Mouse (Mus musculus) cerebellum, adult 8-10 months (tissue): Measurements from ENCODE around the gene Nlgn1.

Experiments
- DNase-seq: peaks from one replicate; pipeline ENCODE4 v3.0.0; 2022

Gene Nlgn1

DNA sequence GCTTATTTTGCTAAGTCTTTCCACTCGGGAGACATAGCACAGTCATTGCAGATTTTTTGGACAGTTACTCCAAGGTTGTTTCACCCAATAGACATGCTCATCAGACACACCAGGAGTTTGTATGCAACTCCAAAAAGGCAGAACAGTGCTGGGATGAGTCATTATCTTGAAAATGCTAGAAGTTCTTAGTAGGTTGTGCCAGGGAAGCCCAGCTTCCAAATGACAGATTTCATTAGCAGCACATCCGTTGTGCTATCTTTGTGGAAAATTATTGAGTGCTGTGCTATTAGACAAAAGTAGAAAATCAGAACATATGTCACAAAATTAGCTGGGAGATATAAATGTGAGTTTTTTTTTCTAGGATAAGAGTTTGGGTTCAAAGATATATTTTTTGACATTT lies 137.3 kb downstream of the Nlgn1 start:
- DNase-seq: no peak

DNA sequence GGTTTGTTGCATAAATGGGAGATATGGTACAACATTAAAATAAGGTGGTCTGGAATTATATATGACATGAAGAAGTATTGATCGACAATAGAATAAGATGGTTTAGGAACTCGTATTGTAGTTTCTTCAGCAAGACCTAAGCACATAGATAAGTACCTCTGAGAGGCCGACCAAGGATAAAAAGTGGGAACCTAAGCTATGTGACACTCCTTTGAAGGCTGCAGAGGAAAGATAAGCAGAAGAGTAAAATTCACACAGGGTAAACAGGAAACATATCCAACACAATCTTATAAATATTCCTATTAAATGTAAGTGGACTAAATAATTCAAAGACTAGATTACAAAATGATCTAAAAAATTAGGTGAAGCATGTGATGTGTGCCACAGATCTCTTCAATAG lies 151.2 kb downstream of the Nlgn1 start:
- no peak for DNase-seq

DNA sequence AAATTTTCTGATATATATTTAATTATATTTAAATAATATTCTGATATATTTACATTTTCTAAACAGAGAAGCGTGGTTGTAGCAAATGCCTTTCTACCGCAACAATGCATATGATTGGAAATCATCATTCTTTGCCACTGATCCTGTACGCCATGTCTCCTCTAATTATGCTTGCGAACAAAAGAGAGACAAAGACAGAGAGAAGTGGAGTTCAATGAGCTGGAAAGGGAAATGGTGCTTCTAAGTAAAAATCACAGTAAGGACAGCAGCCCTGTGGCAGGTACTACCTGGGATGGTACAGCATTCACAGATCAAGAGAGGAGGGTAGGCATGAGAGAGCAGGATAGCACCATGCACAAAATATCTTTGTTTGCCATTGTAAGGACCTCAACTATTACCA lies 156.9 kb downstream of the Nlgn1 start:
- no peak for DNase-seq

DNA sequence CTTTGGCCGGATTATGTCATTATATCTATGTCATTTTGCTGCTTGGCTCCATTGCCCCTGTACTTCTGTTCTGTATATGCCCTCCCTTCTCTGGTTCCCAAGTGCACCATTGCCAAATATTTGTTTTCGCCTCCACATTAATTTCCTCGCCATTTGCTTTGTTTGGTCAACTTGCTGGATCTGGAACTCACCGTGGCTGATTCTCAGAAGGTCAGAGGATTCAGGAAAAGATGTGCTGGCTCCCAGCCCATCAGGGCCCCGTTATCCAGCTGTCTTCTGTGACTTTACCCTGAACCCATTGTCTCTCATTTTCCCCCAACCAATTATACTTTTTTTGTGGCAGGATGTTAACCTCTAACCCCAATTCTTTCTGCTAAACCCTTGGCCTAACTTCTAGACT lies 158.0 kb downstream of the Nlgn1 start:
- no peak for DNase-seq

DNA sequence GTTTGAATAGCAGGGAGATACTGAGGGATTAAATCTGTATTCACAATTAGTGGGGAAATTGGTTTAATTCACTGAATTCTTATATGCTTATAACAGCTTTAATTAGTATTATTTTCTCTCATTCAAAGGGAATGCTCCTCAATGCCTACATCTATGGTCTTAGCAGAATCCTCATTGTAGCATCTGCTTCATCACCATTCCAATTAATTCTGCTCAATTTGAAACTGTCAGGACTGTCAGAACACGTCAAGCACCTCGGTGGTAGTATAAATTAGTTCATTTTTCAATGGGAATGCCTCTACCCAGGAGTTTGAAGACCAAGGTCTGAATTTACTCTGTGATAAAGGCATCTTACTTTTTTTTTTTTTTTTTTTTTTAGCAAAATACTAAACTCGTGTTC lies 158.6 kb downstream of the Nlgn1 start:
- no peak for DNase-seq

DNA sequence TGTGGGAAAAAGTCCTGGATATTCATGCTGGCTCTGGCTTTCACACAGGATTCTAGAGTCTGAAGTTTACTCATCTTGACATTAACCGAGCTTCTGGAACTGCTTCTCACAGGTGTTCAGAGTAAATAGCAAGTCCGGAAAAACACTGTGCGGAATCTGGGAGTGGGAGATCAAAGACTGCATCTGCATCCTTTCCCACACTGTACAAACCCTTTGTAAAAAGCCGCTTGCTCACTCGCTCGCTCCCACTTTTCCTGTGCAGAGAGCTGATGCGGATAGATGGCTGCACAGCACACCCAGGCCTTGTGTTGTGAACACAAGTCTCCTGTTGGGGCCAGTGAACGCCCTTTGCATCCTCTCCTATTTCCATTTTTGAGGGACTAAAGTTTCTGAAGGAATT lies 165.5 kb downstream of the Nlgn1 start:
- DNase-seq: no peak

DNA sequence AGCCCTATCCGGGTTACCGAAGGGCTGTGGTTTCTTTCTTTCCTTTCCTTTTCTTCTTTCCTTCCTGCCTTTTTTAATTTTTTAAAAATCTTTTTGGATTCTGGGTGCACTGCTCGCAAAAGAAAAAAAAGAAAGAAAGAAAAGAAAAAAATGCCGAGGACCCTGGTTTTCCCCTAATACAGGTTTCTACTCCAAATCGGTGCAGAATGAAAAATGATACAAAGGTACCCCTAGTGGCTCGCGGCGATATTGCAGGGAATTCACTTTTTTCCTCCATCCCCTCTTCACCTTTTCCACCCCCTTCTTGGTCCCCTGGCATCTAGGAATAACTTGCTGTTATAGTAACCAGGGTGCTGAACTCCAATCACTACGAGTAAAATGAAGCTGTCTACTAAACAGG lies 178.5 kb downstream of the Nlgn1 start:
- DNase-seq: peak; percentile 80

DNA sequence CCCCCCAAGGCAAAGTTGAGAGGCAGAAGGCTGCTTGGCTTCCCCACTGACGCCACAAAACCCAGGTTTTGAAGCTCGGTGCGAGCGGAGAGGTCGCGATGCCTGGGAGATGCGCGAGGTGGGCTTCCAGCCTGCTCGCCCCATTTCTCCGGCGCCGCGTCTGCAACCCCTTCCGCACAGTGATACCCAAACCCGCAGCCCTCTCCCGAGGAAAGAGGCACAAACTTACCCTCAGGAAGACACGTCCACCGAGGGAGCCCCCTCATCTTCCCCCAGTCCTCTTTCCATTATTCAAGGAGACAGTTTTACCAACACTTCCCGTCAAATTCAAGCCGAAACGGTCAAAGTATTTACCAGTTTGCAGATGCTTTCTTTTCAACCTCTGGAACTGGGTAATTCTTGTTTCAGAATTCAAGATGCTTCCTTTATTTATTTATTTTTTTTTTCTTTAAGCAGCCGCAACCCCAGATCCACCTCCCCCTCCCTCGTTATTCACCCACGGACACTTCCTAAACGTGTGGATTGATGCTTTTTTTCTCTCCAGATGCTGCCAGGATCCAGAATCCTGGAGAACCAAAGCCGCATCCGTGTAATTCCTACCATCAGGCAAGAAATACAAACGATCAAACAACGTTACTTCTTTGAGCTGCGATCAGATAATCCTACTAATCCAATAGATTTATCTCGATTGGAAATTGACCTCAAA lies 179.1 kb downstream of the Nlgn1 start:
- DNase-seq: peak; percentile 51

DNA sequence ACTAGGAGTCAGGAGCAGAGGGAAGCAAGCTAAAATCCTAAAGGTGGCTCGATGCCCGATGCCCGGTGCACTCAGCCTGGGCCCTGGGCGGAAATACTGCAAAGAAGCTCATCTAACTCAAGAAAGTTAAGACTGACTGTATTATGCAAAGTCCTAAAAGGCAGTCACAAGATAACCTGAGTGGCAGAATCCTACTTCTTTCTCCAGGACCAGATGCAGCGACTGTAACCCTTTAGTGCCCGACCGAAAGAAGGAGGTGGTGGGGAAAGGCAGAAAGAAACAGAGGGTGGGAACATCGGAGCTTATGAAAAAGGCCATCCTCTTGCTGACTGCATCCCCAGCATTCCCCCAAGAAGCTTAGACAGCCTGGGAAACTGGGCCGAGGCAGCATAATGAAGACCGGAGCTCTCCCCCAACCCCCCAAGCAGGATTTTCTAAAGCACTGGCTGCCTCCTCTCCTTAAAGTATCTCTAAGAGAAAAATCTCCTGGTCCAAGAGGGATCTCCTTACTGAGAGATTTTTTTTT lies 179.7 kb downstream of the Nlgn1 start:
- DNase-seq: peak; percentile 60

DNA sequence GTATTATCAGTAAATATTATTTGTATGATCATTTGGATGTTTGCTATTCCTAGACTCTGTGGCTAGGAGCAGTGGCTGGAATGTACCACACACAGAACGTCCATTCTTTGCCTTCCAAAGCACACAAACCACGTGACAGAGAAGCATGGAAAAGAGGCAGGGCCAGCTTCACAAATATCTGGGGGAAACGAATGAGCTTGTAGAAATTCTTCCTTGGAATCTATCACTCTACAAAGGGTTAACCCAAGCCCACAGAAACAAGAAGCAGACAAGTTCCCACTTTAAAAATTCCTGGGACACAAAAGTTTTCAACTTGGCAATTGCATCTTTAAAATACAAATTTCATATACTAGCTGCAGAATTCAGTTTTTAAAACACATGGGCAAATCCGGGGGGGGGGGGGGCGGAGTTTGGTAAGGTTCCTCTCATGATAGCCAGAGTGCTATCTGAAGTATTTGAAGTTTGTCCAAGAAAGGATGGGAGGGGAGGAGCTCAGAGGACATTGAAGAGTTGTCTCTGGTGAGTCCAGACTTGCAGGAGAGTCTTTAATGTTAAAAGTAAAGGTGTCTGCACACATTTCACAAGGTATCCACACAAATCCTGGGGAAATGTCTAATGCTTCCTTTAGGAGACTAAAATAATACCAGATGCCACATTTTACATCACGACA lies 180.8 kb downstream of the Nlgn1 start:
- no peak for DNase-seq

DNA sequence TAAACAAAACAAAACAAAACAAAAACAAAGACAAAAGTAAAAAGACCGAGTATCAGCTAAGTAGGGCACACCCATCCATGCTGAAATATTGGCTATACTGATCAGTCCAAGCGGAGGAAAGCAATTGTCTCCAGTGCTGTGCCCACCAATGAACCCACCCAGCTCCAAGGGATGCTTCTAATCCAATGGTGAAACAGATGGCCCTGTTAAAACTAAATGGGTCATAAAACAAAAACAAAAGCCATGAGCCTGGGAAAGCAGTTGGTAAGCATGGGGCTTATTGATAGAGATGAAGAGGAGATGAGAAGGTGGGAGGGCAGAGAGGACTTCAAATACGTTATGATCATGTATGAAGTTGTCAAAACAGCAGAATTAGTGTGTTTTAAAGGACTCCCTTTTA lies 186.1 kb downstream of the Nlgn1 start:
- no peak for DNase-seq

DNA sequence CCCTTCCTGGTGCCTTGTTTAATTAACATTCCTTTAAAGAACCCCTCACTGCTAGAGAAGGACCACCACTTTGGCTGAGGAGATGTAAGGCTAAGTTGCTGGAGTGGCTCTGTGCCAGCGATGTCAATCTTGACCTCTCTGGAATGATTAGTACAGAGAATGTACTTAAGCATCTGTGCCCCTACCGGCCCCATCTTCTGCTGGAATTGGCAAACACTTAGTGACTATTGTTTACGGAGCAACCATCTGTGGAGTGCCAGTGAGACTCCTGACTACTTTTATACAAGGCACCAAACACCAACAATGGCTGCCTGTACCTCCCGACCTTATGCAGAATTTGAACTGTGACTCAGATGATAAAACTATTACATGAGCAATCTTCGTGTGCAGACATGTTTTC lies 186.8 kb downstream of the Nlgn1 start:
- no peak for DNase-seq

DNA sequence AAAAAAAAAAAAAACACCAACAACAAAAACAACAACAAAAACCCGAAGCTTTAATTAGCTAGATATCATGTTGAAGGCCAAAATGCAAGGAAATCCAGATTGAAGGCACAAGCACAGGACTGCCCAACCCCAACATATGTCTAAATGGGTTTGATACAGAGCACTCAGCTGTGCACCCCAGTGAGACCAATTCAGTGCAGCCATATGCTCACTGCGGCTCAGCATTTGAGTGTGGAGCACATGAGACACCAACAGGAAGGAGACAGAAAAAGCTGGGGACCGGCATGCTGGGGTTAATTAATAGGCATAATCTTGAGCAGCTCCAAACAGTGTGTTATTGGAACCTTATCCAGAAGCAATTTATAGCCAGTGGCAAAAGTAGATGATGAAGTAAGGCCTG lies 190.7 kb downstream of the Nlgn1 start:
- peak; percentile 72 for DNase-seq

DNA sequence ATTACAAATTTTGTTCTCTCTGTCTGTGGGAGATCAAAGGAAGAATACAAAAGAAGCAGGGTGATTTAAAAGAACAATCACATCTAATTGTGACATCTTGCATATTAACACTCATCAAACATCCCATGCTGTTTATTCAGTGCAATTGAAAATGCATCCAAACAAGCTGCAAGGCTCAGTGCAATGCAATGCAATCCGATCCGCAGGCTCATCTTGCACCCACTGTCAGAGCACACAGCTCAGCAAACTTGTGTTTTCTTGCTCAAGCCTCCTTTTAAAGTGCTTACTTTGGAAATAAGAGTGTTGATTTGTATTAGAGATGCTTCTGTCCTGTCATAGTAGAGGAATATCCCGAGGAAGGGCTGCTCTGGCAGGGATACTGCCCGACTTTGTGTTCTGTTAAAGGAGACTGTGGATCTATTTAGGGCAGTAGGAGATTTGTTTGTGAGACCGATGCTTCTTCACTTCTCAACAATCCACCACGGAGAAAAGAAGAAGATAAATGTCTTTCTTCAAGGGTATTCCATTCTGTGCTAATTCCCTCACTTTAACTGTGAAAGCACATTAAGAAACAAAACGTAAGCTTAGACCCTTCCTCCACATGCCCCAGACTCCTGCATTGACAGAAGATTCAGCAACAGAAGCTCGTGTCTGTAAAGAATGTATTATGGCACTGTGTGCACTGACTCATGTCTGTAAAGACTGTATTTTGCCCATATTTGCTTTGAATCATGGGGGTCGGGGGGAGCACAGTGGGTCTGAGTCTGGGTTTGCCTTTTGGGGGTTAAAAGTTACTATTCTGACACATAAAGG lies 197.2 kb downstream of the Nlgn1 start:
- DNase-seq: no peak

DNA sequence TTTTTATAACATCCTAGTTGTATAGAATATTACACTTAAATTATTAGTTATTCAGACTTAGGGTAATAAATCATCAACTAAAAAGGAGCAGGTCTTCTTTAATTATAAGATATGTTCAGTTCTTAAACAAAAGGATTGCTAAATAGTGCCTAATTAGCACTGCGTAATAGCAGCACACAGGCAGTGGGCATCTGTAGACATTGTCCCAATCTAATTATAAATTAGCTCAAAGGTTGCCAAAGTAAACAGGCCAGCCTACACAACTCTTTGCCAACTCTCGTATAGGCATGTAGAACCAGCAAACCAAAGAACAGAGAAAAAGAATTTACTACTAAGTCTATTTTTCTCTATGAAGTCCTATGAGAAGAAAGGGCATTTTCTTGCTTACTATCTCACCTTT lies 201.3 kb downstream of the Nlgn1 start:
- DNase-seq: no peak

DNA sequence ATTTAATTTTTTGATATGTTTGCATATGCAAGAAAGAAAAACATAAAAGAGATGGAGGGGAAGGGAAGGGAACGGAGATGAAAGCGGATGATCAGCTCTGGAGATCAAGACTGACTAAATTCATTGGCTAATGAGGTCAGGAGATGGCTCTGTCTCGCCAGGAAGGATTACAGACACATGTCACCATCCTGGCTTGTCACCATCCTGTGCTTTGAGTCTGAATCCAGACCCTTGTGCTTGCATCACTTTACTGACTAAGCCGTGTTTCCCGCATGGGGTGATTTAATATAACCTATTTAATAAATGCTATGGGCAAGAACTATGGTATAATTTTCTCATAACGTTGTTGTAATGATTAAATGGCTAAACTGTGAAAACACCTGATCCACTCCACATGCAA lies 202.8 kb downstream of the Nlgn1 start:
- DNase-seq: no peak

DNA sequence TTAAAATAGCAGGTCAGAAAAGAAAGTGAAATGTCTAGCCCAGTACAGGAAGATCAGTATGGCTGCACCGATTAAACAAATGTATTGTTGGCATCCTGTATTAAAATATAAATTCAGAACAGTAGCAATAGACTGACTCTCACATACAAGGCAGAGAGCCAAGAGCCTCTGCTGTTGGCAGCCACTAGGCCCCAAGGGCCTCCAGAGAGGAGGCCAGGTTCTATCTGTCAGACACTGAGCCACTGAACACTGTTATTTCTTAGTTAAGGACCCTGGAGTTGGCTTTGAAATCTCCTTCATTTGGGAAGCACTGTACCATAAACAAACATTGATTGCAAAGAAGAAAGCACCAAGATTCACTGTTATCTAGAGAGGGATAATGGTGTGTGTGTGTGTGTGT lies 215.2 kb downstream of the Nlgn1 start:
- no peak for DNase-seq

DNA sequence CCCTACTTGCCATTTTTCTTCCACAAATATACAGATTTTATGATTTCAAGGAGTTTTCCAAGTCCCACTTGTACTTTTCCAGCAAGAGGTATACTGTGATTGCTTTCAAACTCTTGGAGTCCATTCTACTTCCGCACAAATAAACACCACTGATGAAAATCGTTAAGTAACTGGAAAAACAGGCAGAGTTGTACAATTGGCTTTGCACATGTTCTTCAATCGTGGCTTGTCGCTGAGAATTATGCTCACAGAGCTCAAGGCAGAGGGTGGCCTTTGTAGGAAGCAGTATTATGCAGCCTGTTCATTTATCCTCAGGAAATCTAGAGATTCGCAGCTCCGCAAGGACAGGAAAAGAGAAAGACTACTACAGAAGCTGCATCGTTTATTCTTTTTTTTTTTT lies 225.9 kb downstream of the Nlgn1 start:
- no peak for DNase-seq

DNA sequence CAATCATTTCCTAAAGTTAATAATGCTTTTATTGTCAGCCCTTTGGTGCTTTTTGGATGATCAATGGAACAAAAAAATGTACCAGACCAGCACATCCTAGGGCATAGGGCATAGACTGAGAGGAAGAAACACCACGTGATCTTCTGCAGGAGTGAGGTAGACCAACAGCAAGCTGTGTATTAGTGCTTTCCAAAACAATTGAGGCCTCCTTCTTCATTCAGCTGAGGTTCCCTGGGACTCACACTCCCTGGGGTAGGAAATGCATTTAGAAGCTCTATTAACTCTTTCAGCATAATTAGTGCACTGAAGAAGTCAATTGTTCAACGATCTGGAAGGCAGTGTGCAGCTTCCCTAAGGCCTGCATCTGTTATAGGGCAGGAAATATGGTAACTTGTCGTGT lies 226.7 kb downstream of the Nlgn1 start:
- no peak for DNase-seq

DNA sequence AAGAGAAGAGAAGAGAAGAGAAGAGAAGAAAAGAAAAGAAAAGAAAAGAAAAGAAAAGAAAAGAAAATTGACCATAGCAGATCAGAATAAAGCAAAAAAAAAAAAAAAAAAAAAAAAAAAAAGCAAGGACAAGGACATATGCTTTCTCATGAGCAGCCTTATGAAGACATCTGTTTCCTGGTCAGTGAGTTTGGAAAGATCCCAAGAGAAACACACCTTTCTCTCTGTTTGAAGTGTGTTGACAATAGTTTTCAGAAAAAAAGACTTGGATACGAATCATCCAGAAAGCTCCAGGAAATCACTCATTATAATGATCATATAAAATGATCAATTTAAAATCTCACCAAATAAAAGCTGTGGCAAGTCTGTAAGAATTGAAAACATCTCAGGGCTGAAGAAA lies 230.0 kb downstream of the Nlgn1 start:
- no peak for DNase-seq

DNA sequence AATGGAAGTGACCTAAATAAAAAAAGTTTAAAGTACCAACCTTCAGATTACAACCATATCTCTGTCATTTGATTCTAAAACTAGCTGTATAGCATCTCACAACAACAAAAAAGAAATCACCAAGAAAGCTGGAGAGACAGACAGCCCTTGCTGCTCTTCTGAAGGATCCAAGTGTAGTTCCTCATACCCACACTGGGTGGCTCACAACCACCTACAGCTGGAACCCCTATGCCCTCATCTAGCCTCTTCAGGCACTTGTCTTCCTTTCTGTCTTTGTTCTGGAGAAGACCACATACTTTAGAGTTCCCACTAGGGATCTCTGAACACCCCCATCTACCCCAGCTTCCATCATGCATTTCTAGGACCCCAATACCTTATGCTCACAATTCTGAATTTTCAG lies 236.7 kb downstream of the Nlgn1 start:
- no peak for DNase-seq

DNA sequence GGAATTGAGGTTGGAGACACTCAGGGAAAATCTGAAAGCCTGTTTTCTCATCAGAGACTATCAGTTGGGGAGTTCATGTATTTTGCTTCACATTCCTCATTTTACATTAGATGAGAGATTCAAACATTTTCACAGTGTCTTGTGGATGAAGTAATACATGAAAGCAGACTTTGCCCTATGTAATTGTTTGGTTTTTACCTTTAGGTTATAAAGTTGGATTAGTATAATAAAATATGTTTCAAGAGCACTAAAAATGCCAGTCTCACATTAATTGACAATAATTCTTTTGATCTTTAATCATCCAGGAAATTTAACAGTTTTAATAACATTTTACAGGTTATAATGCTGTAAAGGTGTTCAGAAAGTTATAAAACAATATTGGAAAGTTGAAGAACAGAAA lies 262.9 kb downstream of the Nlgn1 start:
- DNase-seq: no peak

DNA sequence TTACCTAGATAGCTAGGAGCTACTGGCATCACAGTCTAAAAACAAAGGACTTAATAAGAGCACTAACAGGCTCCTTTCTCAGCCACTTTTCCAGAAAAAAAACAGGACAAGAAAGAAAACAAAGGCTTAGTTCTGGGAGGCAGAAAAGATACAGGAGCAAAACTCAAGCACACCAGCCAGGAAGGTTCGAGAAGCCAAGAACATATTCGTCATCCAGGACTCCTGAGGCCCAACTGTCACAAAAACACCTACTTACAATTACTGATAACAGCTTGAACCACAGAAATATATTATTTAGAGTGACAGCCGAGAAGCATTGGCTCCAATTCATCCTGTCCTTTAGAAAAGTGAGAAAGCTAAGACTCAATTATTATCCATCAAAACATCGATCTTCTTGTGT lies 281.5 kb downstream of the Nlgn1 start:
- DNase-seq: no peak

DNA sequence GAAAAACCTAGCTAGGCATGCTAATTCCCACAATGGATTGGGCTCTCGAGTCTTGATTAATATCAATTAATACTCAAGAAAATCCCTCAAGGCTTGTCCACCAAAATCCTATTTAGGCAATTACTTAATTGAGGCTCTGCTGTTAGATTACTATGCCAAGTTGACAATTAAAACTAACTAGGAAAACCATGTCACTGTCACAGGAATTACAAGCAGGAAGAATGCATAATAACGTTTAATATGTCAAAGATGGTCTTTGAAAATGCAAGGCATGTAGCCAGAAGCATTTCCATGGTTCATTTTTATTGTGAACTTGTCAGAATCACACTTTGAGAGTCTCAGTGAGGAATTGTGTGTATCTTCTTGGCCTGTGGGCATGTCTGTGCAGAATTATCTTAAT lies 289.3 kb downstream of the Nlgn1 start:
- DNase-seq: no peak
